Mouse (Mus musculus) kidney, embryonic 16.5 days (tissue): ENCODE data around the gene Tbx18. TPM values are rescaled to one million over a fixed set of nuclear protein-coding genes. Genes with fewer than 3 reads are reported as not detected.

Experiments used
- ATAC-seq: fragments of 200-750 bp; cut with Nextera tagmentation; 2 replicates; pipeline ENCODE4 v1.8.0; 2017; ENCODE audit warnings: moderate TSS enrichment; ENCODE audit not compliant: low FRiP score, low TSS enrichment
- H3K27ac ChIP-seq: fragments of 300-500 bp; sonication (generic); 2 replicates; pipeline ENCODE4 v1.5.1; 2014; ENCODE audit warnings: low read length
- H3K27me3 ChIP-seq: fragments of 300-500 bp; sonication (generic); 2 replicates; pipeline ENCODE4 v1.6.1; 2014; ENCODE audit warnings: low read length, control low read depth, mixed read lengths; ENCODE audit not compliant: insufficient read depth
- H3K36me3 ChIP-seq: fragments of 300-500 bp; sonication (generic); 2 replicates; pipeline ENCODE4 v1.6.1; 2014; ENCODE audit warnings: low read length, control low read depth, mixed read lengths; ENCODE audit not compliant: insufficient read depth
- H3K4me1 ChIP-seq: fragments of 300-500 bp; sonication (generic); 2 replicates; pipeline ENCODE4 v1.6.1; 2014; ENCODE audit warnings: low read length, control low read depth, mixed read lengths; ENCODE audit not compliant: insufficient read depth
- H3K4me2 ChIP-seq: fragments of 300-500 bp; sonication (generic); replicated peaks from 2 replicates; pipeline ENCODE4 v1.6.1; 2014; ENCODE audit warnings: low read depth, low read length
- H3K4me3 ChIP-seq: fragments of 300-500 bp; sonication (generic); 2 replicates; pipeline ENCODE4 v1.5.1; 2014; ENCODE audit warnings: mild to moderate bottlenecking, low read length
- H3K9ac ChIP-seq: fragments of 300-500 bp; sonication (generic); replicated peaks from 2 replicates; pipeline ENCODE4 v1.6.1; 2014; ENCODE audit warnings: low read length
- H3K9me3 ChIP-seq: fragments of 300-500 bp; sonication (generic); 2 replicates; pipeline ENCODE4 v1.6.1; 2016; ENCODE audit warnings: low read length, control low read depth
- WGBS: fragments of 180-500 bp; shearing (Covaris S2); extraction: QIAGEN DNeasy Blood & Tissue Kit; methylation state at CpG from one replicate; pipeline ENCODE4 v1.1.7; 2014; 5-methylcytosine and 5-hydroxymethylcytosine counted together
- polyA plus RNA-seq: library from polyadenylated mRNA; unstranded; fragments of >200 nt; fragmentation: Nextera tagmentation; extraction: Ambion mirVana; gene quantifications from 2 replicates; pipeline ENCODE4 v1.2.1, GENCODE M21; 2015

Gene Tbx18
- polyA plus RNA-seq, 1 experiment from 2014 or later, result 1.9 TPM

DNA sequence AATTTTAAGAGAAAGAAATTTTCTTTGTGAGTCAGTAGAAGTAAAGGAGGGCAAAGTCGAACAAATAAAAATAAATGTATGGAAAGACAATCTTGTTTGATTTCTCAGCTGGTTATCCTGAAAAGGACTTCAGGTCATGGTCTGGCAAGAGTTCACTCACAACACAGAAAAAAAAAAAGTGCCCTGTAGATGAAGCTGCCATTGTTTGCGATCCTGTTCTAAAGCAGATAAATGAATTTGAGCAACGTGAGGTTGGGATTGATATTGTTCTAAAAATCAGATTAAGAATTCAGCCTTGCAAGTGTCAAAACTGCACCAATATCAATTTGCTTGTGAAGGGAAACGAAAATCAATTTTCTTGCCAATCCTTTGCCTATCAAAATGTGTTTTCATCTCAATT lies 6.2 kb upstream of the Tbx18 start:
- H3K36me3 ChIP-seq, result no peaks in the 10 kb centered on the region
- peaks cover 92% of the 10 kb centered on the region for H3K27me3 ChIP-seq
- no peaks in the 10 kb centered on the region for H3K9me3 ChIP-seq
- no peak for ATAC-seq
- WGBS, result 10% methylated on average over 4 of the region's 4 CpGs
- H3K27ac ChIP-seq, result no peak overlapping the region
- no peak overlapping the region for H3K4me3 ChIP-seq
- peaks cover 12% of the 10 kb centered on the region; the same call in 1 of the 2 replicates for H3K4me1 ChIP-seq
- H3K9ac ChIP-seq, result no peak overlapping the region
- no peak overlapping the region for H3K4me2 ChIP-seq

DNA sequence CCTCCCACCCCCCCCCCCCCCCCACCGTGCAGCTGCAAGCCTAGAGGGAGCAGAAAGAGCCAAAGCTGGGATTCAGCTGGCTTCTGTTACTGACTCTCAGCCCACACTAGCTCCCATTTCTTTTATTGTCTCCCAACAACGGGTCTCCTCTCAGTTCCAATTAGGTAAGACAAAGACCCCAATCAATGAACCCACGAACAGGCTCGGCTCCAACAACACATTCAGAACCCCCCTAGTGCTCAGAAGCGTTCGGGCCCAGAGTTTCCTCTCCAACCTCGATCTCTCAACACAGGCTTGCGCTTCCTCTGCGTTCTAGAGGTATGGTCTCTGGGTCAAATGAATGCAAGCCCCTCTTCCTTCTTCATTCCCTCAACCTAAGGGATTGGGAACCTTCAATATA lies 4.0 kb upstream of the Tbx18 start:
- no peak overlapping the region for H3K9ac ChIP-seq
- H3K4me1 ChIP-seq, result peaks cover 21% of the 10 kb centered on the region; the same call in 1 of the 2 replicates
- no peak for ATAC-seq
- H3K27ac ChIP-seq, result no peak overlapping the region
- 3% methylated on average over 9 of the region's 9 CpGs for WGBS
- H3K9me3 ChIP-seq, result no peaks in the 10 kb centered on the region
- no peak overlapping the region for H3K4me3 ChIP-seq
- H3K4me2 ChIP-seq, result no peak overlapping the region
- no peaks in the 10 kb centered on the region for H3K36me3 ChIP-seq
- peaks cover 89% of the 10 kb centered on the region for H3K27me3 ChIP-seq

DNA sequence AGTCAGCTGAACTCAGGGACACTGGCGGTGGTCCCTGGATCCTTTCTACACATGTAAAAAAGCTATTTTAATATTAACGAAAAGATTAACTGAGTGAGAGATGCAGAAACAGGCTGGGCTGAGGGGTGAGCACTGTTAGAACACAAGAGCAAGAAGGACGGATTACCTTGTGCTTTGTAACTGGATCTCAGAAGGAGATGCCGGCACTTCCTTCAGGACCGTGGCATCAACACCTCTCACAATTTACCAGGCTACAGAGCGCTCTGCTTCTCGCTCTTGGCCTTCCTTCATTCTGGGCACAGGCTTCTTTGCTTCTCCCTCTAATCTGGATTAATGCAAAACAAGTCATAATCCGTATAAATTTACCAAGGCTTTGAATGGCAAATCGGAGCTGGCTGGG lies 3.6 kb upstream of the Tbx18 start:
- 12% methylated on average over 9 of the region's 9 CpGs for WGBS
- H3K27me3 ChIP-seq, result peaks cover 89% of the 10 kb centered on the region
- H3K27ac ChIP-seq, result no peak overlapping the region
- no peak overlapping the region for H3K9ac ChIP-seq
- peaks cover 21% of the 10 kb centered on the region for H3K4me1 ChIP-seq
- no peak overlapping the region for H3K4me3 ChIP-seq
- ATAC-seq, result no peak
- no peaks in the 10 kb centered on the region for H3K36me3 ChIP-seq
- H3K9me3 ChIP-seq, result no peaks in the 10 kb centered on the region
- no peak overlapping the region for H3K4me2 ChIP-seq

DNA sequence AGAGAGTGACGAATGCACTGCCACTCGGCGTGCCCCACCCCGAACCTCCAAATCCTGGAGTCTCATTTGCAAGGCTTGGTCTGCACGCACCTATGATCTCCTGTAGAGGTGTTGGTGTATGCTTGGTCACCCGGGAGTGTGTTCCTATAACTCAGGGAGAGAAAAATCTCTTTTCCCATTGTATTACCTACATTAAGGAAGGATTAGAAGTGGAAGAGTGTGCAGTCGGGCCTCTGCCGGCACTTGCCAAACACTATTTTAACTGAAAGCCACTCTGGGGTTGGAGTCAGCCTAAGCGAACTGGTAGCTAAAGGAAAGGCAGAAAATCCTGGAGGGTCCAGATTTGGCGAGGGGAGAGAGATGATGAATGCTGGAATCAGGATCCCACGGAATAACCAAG lies 2.7 kb upstream of the Tbx18 start:
- Histone ChIP-seq H3K9ac (no peak overlapping the region), H3K9me3 (no peaks in the 10 kb centered on the region), H3K27me3 (peaks cover 87% of the 10 kb centered on the region), H3K36me3 (no peaks in the 10 kb centered on the region), H3K4me3 (no peak overlapping the region), H3K27ac (no peak overlapping the region), H3K4me1 (peaks cover 19% of the 10 kb centered on the region), H3K4me2 (no peak overlapping the region)
- 7% methylated on average over 11 of the region's 11 CpGs for WGBS
- ATAC-seq, result no peak

DNA sequence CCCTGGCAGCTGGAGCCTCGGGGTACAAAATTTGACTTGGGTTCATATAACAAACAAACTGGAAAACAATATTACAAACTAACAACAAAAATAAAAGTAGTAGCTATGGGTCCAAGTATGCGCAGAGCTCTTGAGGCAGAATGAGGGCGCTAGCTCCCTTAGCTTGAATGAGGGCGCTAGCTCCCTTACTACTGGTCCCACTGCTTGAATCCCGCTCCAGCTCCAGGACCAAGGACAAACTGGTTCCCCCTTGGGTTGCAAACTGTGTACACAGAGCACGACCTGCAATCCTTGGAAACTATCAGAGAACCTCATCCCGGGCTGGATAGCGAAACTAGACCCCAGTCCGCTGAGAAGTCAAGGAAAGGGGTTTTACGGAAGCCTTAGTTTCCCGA lies 2.2 kb upstream of the Tbx18 start:
- peaks cover 82% of the 10 kb centered on the region for H3K27me3 ChIP-seq
- no peak overlapping the region for H3K4me3 ChIP-seq
- no peak overlapping the region for H3K9ac ChIP-seq
- H3K4me1 ChIP-seq, result peaks cover 19% of the 10 kb centered on the region
- ATAC-seq, result no peak
- H3K36me3 ChIP-seq, result no peaks in the 10 kb centered on the region
- 8% methylated on average over 11 of the region's 11 CpGs for WGBS
- H3K9me3 ChIP-seq, result no peaks in the 10 kb centered on the region
- no peak overlapping the region for H3K27ac ChIP-seq
- no peak overlapping the region for H3K4me2 ChIP-seq

DNA sequence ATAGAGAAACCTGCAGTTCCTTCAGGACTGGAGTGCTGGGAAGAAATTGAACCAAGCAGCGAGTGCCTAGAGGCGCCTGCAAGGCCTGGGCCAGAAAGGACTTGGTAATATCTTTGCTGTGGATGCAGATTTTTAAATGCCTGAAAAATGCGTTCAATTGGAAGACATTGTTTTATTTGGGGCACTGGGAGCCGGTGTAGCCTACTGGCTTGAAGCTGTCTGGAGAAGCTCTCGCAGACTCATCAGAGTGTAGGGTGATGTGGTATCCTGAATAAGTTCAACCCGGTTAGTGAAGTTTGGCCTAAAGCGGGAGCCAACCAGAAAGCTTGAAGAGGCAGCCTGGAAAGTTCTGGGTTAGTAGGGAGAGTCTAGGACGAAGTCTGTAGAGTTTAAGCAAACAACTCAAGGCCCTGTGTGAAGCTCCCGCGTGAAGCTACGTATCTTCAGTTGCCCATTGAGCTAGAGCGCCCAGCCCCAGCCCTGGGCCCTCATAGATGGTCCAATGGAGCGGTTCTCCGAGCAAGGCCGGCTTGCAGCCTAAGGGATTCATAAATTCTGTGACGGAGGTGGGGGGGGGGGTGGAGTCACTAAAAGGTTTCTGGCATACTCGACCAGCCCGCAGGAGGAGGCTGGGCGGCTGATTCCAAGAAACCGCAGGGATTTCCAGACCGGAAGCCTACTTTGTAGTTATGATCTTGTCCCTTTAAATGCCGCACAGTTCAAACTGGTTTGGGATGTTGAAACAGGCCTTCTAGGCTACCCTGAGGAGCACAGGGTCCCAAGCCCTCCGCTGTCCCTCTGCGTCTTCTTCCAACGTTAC lies 1.6 kb upstream of the Tbx18 start:
- H3K4me3 ChIP-seq, result no peak overlapping the region
- H3K9ac ChIP-seq, result no peak overlapping the region
- H3K9me3 ChIP-seq, result no peaks in the 10 kb centered on the region
- no peak overlapping the region for H3K27ac ChIP-seq
- H3K27me3 ChIP-seq, result peaks cover 79% of the 10 kb centered on the region
- H3K4me1 ChIP-seq, result peaks cover 19% of the 10 kb centered on the region
- WGBS, result 9% methylated on average over 25 of the region's 25 CpGs
- ATAC-seq, result no peak
- H3K4me2 ChIP-seq, result no peak overlapping the region
- H3K36me3 ChIP-seq, result no peaks in the 10 kb centered on the region

DNA sequence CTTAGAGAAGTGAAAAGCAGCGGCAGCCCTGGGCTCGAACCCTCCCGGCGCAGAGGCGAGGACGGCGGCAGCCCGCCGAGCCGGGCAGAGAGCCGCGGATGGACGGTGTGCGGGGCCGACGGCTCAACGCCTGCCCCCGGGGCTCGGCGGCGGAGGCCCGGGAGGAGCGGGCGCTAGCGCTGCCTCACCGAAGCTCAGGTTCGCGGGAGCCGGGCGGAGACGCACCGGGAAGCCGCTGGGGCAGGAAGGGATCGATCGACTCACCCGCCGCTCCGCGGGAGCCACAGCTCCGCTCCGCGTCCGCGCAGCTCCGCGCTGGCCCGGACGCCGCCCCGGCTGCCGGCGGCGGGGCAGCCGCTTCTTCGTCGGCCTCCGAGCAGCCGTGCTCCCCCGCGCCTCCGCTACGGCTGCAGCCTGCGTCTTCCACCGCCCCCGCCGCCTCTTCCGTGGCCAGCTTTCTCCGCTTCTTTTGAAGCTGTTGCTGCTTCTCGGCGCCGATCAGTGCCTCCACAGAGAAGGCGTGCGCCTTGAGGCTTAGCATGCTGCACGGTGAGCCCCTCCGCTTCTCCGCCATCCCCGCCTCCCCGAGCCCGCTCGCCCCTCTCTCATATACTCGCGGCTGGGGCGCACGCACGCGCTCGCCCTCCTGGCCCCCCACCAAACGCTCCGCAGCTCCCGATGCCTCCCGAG lies 644 bp downstream of the Tbx18 start:
- Histone ChIP-seq H3K9me3 (no peaks in the 10 kb centered on the region), H3K9ac (peak overlapping the region; percentile 69), H3K4me3 (peak overlapping the region; percentile 56), H3K27ac (no peak overlapping the region), H3K27me3 (peaks cover 67% of the 10 kb centered on the region), H3K4me2 (peak overlapping the region; percentile 65), H3K4me1 (peaks cover 19% of the 10 kb centered on the region), H3K36me3 (no peaks in the 10 kb centered on the region)
- WGBS, result under 1% methylated on average over 61 of the region's 91 CpGs
- peak; percentile 47 for ATAC-seq

DNA sequence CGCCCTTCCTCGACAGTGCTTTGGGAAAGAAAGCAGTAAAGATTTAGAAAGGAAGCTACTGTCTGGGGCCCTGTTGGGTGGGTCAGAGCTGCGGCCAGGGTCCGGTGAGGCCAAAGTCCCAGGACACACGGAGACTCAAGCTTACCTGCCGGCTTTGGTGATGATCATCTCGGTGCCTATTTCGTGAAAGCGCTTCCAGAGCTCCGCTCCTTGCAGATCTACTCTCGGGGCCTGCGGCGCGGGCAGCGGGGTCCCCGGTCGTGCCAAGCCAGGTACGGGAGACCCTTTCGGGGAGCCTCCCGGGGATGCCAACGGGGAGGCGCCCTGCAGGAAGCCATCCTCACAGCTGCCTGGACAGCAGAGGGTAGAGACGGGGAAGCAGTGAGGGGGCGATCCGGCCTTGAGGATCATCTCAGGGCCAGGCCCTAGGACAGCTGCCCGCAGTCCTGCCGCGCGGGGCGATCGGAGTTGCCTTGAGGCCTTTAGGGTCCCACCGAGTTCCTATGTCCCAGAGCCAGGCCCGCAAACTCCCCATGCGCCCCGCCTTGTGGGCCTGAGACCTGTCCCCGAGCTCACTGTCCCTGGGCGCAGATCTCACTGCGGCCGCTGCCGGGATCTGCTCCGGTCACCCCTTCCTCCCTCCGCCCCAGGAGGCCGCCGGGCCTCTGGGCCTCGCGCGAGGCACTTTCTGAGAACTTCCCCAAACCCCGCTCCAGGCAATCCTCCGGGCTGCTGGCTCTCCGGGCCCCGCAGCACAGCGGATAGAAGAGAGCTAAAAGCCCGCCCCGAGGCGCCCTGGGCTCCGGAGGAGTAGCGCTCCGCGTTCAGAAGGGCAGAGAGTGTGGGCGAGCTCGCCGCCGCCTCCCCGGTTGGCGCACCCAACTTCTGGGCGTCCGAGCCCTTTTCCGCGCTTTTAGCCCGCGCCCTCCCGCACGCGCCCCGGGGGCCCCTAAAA lies 1.5 kb downstream of the Tbx18 start:
- Histone ChIP-seq H3K27me3 (peaks cover 63% of the 10 kb centered on the region), H3K4me1 (peaks cover 19% of the 10 kb centered on the region), H3K9me3 (no peaks in the 10 kb centered on the region), H3K4me2 (peak overlapping the region; percentile 65), H3K4me3 (peak overlapping the region; percentile 56), H3K27ac (no peak overlapping the region), H3K9ac (peak overlapping the region; percentile 69), H3K36me3 (no peaks in the 10 kb centered on the region)
- ATAC-seq, result peak; percentile 58
- WGBS, result under 1% methylated on average over 73 of the region's 75 CpGs

DNA sequence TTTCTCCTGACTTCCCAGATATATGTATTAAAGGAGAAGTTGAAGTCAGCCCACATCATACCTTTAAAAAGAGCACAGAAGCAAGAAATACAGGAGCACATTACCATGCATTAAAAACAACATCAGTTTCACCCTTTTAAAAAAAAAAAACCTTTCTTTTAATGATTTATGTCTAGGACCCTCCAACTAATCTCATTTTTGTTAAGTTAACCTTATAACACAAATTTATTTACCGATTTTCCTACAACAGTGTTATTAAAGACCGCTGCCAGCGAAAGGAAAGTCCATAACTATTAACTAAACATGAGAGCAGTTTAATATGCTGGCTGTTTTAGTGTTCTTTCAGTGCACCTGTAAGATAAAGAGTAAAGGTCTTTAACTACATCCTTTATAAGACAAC lies 3.0 kb downstream of the Tbx18 start:
- peaks cover 59% of the 10 kb centered on the region for H3K27me3 ChIP-seq
- ATAC-seq, result no peak
- H3K9ac ChIP-seq, result no peak overlapping the region
- peaks cover 19% of the 10 kb centered on the region for H3K4me1 ChIP-seq
- 25% methylated on average over 3 of the region's 3 CpGs for WGBS
- H3K4me3 ChIP-seq, result no peak overlapping the region
- no peaks in the 10 kb centered on the region for H3K36me3 ChIP-seq
- H3K4me2 ChIP-seq, result no peak overlapping the region
- no peak overlapping the region for H3K27ac ChIP-seq
- no peaks in the 10 kb centered on the region for H3K9me3 ChIP-seq
